Mouse (Mus musculus) C2C12 (cell line): ENCODE measurements around the gene Rbbp7.

ENCODE experiments used
- CTCF ChIP-seq: IDR thresholded peaks from one replicate; pipeline ENCODE4 v1.5.1; 2011; ENCODE audit not compliant: control insufficient read depth, insufficient read depth, insufficient read length
- MAX ChIP-seq: IDR thresholded peaks from one replicate; pipeline ENCODE4 v1.6.1; 2011; ENCODE audit warnings: mild to moderate bottlenecking, control low read depth

DNA sequence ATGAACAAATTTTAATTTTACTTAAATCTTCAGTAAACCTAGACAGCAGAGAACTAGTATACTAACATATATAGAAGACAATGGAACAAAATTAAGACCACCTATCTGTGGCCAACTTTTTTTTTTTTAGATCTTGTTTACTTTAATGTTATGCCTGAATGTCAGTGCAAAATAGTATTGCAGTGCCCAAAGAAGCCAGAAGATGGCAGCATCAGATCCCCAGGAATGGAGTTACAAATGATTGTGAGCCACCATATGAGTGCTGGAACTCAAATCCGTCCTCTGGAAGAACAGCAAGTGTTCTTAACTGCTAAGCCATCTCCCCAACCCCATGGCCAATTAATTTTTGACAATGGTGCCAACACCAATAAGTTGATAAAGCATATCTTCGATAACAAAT, 40.6 kb upstream of the Rbbp7 start:
- TF ChIP-seq CTCF, result no peak
- TF ChIP-seq MAX, result no peak
